ENCODE assay signal across 18 mouse cellular contexts in genomic region chr12:108830358-108830757, GRCm38 (mm10).
"Had no signal": no experiment of that assay in that cellular context is flagged by ENCODE, and none has a peak within 500 bp of the region (broad histone marks: within the 10 kb centered on the region; RNA-seq: fewer than 3 reads in every experiment).

No protein-coding gene starts in this region.

- H3K27me3 ChIP-seq: liver, embryonic 13.5 days; lung, embryonic 15.5 days; midbrain, embryonic 13.5 days; midbrain, embryonic 15.5 days; neural tube, embryonic 12.5 days; stomach, embryonic 15.5 days had no signal

- H3K27ac ChIP-seq: liver, embryonic 13.5 days; liver, embryonic 15.5 days; lung, embryonic 15.5 days; macrophage; midbrain, embryonic 13.5 days; midbrain, embryonic 15.5 days; neural tube, embryonic 12.5 days; stomach, embryonic 15.5 days; stomach, postnatal 0 days had no signal

- H3K4me2 ChIP-seq: liver, embryonic 11.5 days; liver, embryonic 13.5 days; liver, embryonic 15.5 days; lung, embryonic 15.5 days; midbrain, embryonic 11.5 days; midbrain, embryonic 13.5 days; midbrain, embryonic 15.5 days; neural tube, embryonic 12.5 days; stomach, embryonic 15.5 days had no signal

- H3K36me3 ChIP-seq: lung, embryonic 15.5 days; midbrain, embryonic 15.5 days had no signal

- H3K9ac ChIP-seq: liver, embryonic 13.5 days; liver, embryonic 15.5 days; liver, postnatal 0 days; lung, embryonic 15.5 days; midbrain, embryonic 13.5 days; midbrain, embryonic 15.5 days; neural tube, embryonic 12.5 days; stomach, embryonic 15.5 days had no signal

- H3K9me3 ChIP-seq: liver, embryonic 13.5 days; liver, embryonic 15.5 days; lung, embryonic 15.5 days; midbrain, embryonic 13.5 days; midbrain, embryonic 15.5 days; neural tube, embryonic 12.5 days; stomach, embryonic 15.5 days had no signal

- DNase-seq: liver, embryonic 13.5 days; liver, postnatal 0 days; lung, postnatal 14 days; right cerebral cortex, postnatal 14 days; thymus, adult 2 months; thymus, postnatal 25 days; thymus, postnatal 4 days had no signal

- H3K4me3 ChIP-seq: liver, embryonic 13.5 days; liver, embryonic 15.5 days; lung, embryonic 15.5 days; megakaryocyte, embryonic 14.5 days; midbrain, embryonic 13.5 days; midbrain, embryonic 15.5 days; neural tube, embryonic 12.5 days; stomach, embryonic 15.5 days had no signal

- ATAC-seq: liver, postnatal 0 days; midbrain, embryonic 13.5 days; midbrain, embryonic 15.5 days had no signal
